Mouse (Mus musculus) left cerebral cortex, postnatal 25 days (tissue): ENCODE results near the gene Rasgrp2. TPM values are rescaled to one million over a fixed set of nuclear protein-coding genes. Genes with fewer than 3 reads are reported as not detected.

Experiments used
- DNase-seq, 2 experiments: peaks; one replicate each; pipeline ENCODE4 v3.0.0; 2022; ENCODE audit warnings: low spot score in 2 of 2, mixed read lengths in 1 of 2
- intact Hi-C: fragments of 180-260 bp; cut with DNase I; formaldehyde crosslinking; loops from one replicate; pipeline ENCODE4 v1.15.1; 2025
- total RNA-seq, 2 experiments: library from RNA; stranded (reverse); gene quantifications; 2 replicates each; pipeline ENCODE4 v1.2.3; 2021

The Rasgrp2 gene
- total RNA-seq, 2 experiments from 2014 or later = 49.8 to 86.4 TPM

DNA sequence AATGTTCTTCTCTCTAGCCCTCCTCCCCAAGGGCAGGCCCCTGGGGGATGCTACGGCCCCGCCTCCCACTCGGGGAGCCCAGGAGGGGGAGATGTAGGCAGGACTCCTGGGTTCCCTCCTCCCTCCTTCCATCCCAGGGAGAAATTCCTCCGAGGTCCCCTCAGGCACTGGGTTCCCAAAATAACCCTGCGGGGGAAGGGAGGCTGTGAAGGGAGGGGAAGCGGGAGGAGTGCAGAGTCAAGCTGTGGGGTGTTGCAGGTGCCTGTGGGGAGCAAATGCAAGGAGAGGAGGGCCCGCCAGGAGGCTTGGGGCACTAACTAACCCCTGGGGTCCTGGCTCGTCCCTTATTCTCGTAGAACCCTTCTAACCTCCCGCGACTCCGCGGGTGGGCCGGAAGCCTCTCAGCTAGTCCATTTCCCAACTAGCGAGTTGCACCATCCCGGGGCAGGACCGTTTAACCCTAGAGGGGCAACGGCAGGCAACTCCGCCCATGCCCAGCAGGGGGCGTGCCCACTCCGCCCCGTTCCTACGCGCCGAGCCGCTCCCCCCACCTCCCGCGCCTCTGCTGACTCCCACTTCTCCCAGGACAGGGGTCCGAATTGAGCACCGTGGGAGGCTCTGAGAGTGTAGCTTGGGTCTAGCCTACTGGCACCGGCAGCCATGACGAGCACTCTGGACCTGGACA is 2.1 kb downstream of the Rasgrp2 start:
- intact Hi-C loops = no loop called here
- peak in 1 of 2 experiments; percentile 49 for DNase-seq

GRCm38 (mm10) chr19:6401951-6402350 is 2.8 kb downstream of the Rasgrp2 start:
- no peak for DNase-seq
- intact Hi-C loops = no loop called here

- intact Hi-C loops = no loop called here
These were observed 4.7 kb downstream of the Rasgrp2 start for GRCm38 (mm10) chr19:6403869-6404268.

DNA sequence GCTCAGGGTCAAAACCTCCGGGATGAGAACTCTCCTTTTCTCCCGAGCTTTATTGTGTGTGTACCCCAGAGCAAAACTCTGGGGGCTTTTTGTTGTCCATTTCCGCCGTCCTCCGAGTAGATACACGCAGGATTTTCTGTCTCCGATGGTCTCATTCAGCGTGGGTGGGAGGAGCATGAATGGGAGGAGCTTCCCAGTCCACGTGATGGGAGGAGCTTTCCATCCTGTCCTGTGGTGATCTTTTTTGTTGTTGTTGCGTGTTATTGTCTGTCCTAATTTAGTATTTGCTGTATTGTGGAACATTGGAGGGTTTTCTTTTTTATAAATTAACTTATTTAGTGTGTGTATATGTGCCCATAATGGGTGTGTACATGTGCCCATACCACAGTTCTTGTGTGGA is 6.3 kb downstream of the Rasgrp2 start:
- intact Hi-C loops = no loop called here
- no peak for DNase-seq

More at GRCm38 (mm10) chr19:6403869-6404268, 4.7 kb downstream of the Rasgrp2 start:
- no peak for DNase-seq

DNA sequence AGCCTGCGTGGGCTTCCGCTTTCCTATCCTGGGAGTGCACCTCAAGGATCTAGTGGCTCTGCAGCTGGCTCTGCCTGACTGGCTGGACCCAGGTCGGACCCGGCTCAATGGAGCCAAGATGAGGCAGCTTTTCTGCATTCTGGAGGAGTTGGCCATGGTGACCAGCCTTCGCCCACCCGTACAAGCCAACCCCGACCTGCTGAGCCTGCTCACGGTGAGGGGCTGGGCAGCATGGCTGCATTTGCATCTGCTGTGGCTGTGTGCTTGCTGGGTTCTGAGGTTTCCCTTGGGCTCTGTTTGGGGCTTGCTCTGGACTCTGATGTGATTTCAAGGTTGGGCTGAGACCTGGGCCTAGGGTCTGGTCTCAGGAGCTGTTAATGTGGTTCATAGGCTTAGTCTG is 8.0 kb downstream of the Rasgrp2 start:
- intact Hi-C loops = no loop called here
- DNase-seq = no peak

DNA sequence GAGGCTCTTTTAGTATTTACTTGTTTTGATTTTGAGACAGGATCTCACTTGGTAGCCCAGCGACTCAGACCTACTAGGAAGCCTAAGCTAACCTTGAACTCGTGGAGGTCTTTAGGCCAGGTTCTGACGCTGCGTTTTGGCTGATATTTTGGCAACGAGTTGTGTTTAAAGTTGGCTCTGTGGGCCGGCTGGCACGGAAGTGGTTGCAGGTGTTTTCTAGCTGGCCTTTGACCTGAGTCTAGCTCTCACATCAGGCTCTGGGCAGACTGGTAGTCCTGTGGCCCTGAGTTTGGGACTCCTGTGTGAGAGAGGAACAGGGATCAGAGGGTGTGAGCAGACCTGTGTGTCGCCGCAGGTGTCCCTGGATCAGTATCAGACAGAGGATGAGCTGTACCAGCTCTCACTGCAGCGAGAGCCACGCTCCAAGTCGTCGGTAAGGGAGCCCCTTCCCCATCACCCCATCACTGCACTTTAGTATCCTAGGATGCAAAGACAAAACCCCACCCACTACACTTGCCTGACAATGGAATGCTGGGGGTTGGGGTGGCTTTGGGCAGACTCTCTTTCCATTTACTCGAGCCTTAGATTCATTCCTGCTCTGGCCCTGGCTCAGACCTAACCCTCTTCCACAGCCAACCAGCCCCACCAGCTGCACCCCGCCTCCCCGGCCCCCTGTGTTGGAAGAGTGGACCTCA is 8.8 kb downstream of the Rasgrp2 start:
- no peak for DNase-seq
- intact Hi-C loops = no loop called here

DNA sequence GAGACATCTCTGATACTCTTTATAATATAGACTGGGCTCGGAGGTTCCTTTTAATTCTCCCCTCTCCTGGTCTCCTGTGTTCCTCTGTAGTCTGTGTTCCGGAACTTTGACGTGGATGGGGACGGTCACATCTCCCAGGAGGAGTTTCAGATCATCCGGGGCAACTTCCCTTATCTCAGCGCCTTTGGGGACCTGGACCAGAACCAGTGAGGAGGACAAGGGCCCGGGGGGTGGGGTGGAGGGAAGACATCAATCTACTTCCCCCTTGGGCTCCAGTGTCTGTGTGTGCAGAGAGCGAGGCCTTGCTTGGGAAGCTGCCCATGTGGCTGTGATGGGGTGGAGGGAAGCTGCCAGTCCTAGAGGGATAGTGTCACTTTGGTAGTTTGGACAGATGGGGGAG is 9.6 kb downstream of the Rasgrp2 start:
- DNase-seq = no peak
- intact Hi-C loops = no loop called here

DNA sequence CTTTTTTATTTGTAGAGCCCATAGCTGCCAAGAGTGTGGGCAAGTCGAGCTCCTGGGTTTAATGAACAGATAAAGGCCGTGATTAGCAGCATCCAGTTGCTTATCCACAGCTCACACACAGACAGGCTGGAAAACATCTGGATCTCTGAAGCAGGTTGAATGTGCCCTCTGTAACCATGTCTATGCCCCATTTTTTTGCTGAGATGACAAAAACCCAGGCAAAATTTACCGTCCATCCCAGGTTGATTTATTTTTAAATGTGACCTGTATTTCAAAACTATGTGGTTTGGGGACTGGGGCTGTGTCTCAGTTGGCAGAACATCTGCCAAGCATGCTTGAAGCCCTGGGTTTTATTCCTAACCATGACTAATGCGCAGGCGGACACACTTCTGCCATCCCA is 10.0 kb downstream of the Rasgrp2 start:
- intact Hi-C loops = no loop called here
- no peak for DNase-seq

- intact Hi-C loops = no loop called here
- DNase-seq = no peak
These were observed 10.8 kb downstream of the Rasgrp2 start for GRCm38 (mm10) chr19:6409936-6410335.

- intact Hi-C loops = no loop called here
These were observed 13.7 kb downstream of the Rasgrp2 start for GRCm38 (mm10) chr19:6412798-6413197.

DNA sequence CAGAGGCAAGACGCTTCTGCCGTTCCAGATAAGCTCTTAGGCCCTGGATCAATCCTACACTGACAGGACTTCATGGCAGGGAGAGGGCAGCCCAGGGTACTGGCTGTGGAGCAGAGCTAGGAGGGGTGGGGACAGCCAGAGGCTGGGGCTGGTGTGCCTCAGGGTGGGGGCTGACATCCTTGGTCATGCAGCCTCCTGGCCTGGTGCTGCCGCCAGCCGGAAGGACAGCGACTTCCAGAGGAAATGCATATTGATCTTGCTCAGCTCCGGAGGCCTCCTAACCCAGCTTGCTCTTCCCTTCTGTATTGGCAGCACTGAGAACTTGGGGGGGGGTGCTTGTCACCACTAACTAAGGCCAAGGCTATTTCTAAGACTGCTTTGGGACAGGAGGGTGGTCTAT is 16.3 kb downstream of the Rasgrp2 start:
- intact Hi-C loops = loop anchor here (5.0 kb wide), 1 partner anchor 43 kb away; no protein-coding TSS in a partner anchor
- no peak for DNase-seq

More at GRCm38 (mm10) chr19:6412798-6413197, 13.7 kb downstream of the Rasgrp2 start:
- no peak for DNase-seq

GRCm38 (mm10) chr19:6416124-6416770 is 17.1 kb downstream of the Rasgrp2 start:
- intact Hi-C loops = loop anchor here (5.0 kb wide), 1 partner anchor 44 kb away; no protein-coding TSS in a partner anchor
- DNase-seq = peak in 1 of 2 experiments; percentile 43

GRCm38 (mm10) chr19:6416894-6417761 is 18.0 kb downstream of the Rasgrp2 start:
- intact Hi-C loops = loop anchor here (5.0 kb wide), 1 partner anchor 45 kb away; no protein-coding TSS in a partner anchor
- no peak for DNase-seq

GRCm38 (mm10) chr19:6418233-6418879 is 19.2 kb downstream of the Rasgrp2 start, which contains the start of gene Nrxn2:
Gene Nrxn2, plus strand, starts transcription at chr19:6418731.
- intact Hi-C loops = loop anchor here (1.0 to 5.0 kb wide), 3 partner anchors 34 to 46 kb away; no protein-coding TSS in a partner anchor
- DNase-seq = peak; percentile 94 to 97

- DNase-seq = no peak
- intact Hi-C loops = loop anchor here (1.0 to 5.0 kb wide), 3 partner anchors 33 to 47 kb away; no protein-coding TSS in a partner anchor
These were observed 20.0 kb downstream of the Rasgrp2 start for GRCm38 (mm10) chr19:6418984-6419692.

DNA sequence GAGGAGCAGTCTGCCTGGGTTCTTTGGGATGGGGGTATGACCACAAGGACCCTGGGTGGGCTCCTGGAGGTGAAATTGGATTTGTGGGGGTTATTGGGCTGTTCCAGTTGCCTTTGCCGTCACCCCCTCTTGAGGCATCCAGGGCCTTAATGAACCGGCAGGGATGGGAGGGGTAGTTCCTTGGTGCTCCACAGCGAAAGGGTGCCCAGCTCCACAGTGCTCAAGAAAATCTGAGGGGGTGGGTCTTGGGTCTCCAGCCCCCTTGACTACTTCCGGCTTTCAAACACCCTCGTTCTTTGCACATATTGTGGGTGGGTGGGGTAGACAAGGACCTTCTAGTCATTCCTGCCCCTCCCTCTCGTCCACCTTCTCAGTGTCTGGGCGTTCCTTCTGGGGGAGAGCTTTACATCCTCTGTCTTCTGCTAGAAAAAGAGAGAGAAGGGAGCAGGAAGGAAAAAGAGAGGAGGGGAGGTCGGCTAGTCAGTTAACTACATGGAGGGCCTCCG is 20.7 kb downstream of the Rasgrp2 start:
- peak in 1 of 2 experiments; percentile 35 for DNase-seq
- intact Hi-C loops = loop anchor here (2.0 to 5.0 kb wide), 2 partner anchors 45 to 48 kb away; no protein-coding TSS in a partner anchor

DNA sequence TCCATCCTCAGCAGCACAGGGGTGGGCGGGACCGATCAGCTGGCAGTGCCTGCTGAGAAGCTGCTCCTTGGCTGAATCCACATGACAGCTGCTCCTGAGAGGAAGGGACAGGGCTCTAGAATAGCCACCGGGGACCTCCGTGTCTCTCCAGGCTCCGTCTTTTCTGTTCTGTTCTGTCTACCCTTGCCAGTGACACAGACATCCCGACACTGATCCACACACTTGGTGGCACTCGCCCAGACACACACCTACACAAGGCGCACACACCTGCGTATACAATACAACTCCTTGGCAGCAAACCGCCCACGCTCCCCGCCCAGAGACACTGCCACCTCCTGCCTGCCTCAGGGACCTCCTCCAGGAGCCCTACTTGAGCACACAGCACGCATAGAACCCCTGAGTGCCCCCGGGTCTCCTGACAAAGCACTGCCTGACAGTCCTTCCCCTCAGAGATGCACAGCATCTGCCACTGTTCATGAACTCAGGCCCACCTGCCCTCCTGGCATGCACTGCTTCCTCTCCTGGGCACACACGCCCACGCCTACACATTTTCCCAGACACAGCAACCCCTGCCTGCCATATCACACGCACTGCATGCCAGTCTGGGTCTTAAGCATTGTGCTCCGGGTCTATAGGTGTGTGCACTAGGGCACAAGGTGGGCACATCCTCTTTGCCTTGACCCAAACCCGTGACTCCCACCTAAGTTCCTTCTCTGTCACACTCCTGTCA is 21.5 kb downstream of the Rasgrp2 start:
- intact Hi-C loops = no loop called here

More for the DNA sequence above, 21.5 kb downstream of the Rasgrp2 start:
- peak in 1 of 2 experiments; percentile 71 for DNase-seq
